Mouse (Mus musculus): ENCODE results near the gene Cdh20.

Cdh20 gene

DNA sequence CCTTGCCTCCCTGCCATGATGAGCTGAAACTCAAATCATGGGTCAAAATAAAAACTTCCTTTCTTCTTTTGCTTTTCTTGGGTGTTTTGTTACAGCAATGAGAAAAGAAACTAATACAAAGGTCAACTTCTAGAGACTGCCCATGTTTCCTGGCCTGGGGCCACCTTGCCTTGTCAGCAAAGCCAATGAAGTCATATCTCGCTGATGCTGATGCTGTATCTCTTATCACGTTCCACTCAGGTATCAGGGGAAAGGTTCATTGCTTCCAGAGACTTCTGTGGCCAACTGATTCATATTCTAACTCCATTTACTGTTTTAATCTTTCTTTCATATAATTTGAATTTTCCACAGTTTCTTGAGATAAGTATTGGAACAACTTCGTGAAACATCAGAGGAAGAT lies 273.3 kb downstream of the Cdh20 start:
- DNase-seq (ENCODE audit: low read depth, low spot score): no peak
